Mouse (Mus musculus) limb, embryonic 15.5 days (tissue): ENCODE data around the gene Dapk2. TPM values are rescaled to one million over a fixed set of nuclear protein-coding genes. Genes with fewer than 3 reads are reported as not detected.

Experiments used
- ATAC-seq: fragments of 200-750 bp; cut with Nextera tagmentation; 2 replicates; pipeline ENCODE4 v1.8.0; 2017; ENCODE audit warnings: low read depth, moderate TSS enrichment; ENCODE audit not compliant: insufficient number of reproducible peaks, low FRiP score, low TSS enrichment
- H3K27ac ChIP-seq: fragments of 300-500 bp; sonication (generic); 2 replicates; pipeline ENCODE4 v1.5.1; 2015; ENCODE audit warnings: moderate library complexity, mild to moderate bottlenecking, inconsistent platforms
- H3K27me3 ChIP-seq: fragments of 300-500 bp; sonication (generic); 2 replicates; pipeline ENCODE4 v1.6.1; 2015; ENCODE audit warnings: inconsistent platforms
- H3K36me3 ChIP-seq: fragments of 300-500 bp; sonication (generic); 2 replicates; pipeline ENCODE4 v1.6.1; 2015; ENCODE audit warnings: inconsistent platforms
- H3K4me1 ChIP-seq: fragments of 300-500 bp; sonication (generic); 2 replicates; pipeline ENCODE4 v1.6.1; 2015; ENCODE audit warnings: inconsistent platforms
- H3K4me2 ChIP-seq: fragments of 300-500 bp; sonication (generic); 2 replicates; pipeline ENCODE4 v1.6.1; 2015; ENCODE audit warnings: mild to moderate bottlenecking, inconsistent platforms
- H3K4me3 ChIP-seq: fragments of 300-500 bp; sonication (generic); 2 replicates; pipeline ENCODE4 v1.5.1; 2015; ENCODE audit warnings: mild to moderate bottlenecking, inconsistent platforms
- H3K9ac ChIP-seq: fragments of 300-500 bp; sonication (generic); 2 replicates; pipeline ENCODE4 v1.6.1; 2015; ENCODE audit warnings: inconsistent platforms
- H3K9me3 ChIP-seq: fragments of 300-500 bp; sonication (generic); 2 replicates; pipeline ENCODE4 v1.6.1; 2016; ENCODE audit warnings: inconsistent platforms
- WGBS: fragments of 180-500 bp; shearing (Covaris S2); methylation state at CpG from one replicate; pipeline ENCODE4 v1.1.7; 2015; 5-methylcytosine and 5-hydroxymethylcytosine counted together
- polyA plus RNA-seq: library from polyadenylated mRNA; unstranded; fragments of >200 nt; fragmentation: Nextera tagmentation; extraction: Ambion mirVana; gene quantifications from 2 replicates; pipeline ENCODE4 v1.2.1, GENCODE M21; 2015

Gene Dapk2
- 4.6 and 6.5 TPM in 2 replicates for polyA plus RNA-seq

GRCm38 (mm10) chr9:66157958-66158830 lies at the start of gene Dapk2:
TSS of gene Dapk2 (plus strand) at chr9:66158223.
- no peak within 1 kb of the TSS for H3K27ac ChIP-seq
- H3K36me3 ChIP-seq = no peaks in the 10 kb centered on the region
- peaks cover 10% of the 10 kb centered on the region; the same call in 1 of the 2 replicates for H3K4me1 ChIP-seq
- H3K4me3 ChIP-seq = peak within 1 kb of the TSS; percentile 44
- H3K9ac ChIP-seq = peak within 1 kb of the TSS; percentile 23; the same call in 1 of the 2 replicates
- under 1% methylated on average over 55 of the region's 58 CpGs for WGBS
- H3K9me3 ChIP-seq = no peaks in the 10 kb centered on the region
- peak; percentile 26; the same call in 1 of the 2 replicates for ATAC-seq
- H3K27me3 ChIP-seq = peaks cover 32% of the 10 kb centered on the region
- H3K4me2 ChIP-seq = peak within 1 kb of the TSS; percentile 81

GRCm38 (mm10) chr9:66109574-66109973 lies 48.4 kb upstream of the Dapk2 start:
- no peak overlapping the region for H3K4me3 ChIP-seq
- H3K4me2 ChIP-seq = no peak overlapping the region
- H3K9me3 ChIP-seq = no peaks in the 10 kb centered on the region
- 100% methylated on average over 1 of the region's 1 CpGs for WGBS
- no peak overlapping the region for H3K27ac ChIP-seq
- H3K4me1 ChIP-seq = no peaks in the 10 kb centered on the region
- H3K27me3 ChIP-seq = no peaks in the 10 kb centered on the region
- H3K9ac ChIP-seq = no peak overlapping the region
- ATAC-seq = no peak
- H3K36me3 ChIP-seq = peaks cover 53% of the 10 kb centered on the region

DNA sequence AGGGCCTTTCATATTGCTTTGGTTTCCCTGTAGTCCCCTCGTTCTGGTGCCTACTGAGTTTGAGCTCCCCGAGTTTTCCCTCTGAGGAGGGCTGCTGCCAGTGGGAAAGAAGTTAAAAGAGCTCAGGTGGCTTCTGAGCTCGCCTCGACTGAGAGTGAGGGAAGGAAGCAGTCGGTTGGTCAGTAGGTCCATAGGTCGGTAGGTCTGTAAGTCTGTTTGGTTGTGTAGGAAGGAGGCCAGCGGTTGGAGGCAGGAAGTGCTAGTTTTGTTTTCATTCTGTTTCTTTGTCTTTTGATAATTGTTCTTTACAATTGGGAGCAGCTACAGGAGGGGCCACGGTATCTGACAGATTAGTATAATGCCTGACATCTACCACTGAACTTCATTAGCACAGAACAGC lies 47.9 kb upstream of the Dapk2 start:
- H3K9me3 ChIP-seq = no peaks in the 10 kb centered on the region
- peaks cover 47% of the 10 kb centered on the region for H3K36me3 ChIP-seq
- H3K4me3 ChIP-seq = no peak overlapping the region
- no peak overlapping the region for H3K4me2 ChIP-seq
- 66% methylated on average over 8 of the region's 8 CpGs for WGBS
- H3K9ac ChIP-seq = no peak overlapping the region
- H3K27me3 ChIP-seq = no peaks in the 10 kb centered on the region
- H3K27ac ChIP-seq = no peak overlapping the region
- H3K4me1 ChIP-seq = no peaks in the 10 kb centered on the region
- no peak for ATAC-seq

- no peak overlapping the region for H3K9ac ChIP-seq
- H3K4me2 ChIP-seq = no peak overlapping the region
- H3K4me1 ChIP-seq = no peaks in the 10 kb centered on the region
- WGBS = 57% methylated on average over 8 of the region's 8 CpGs
- no peak overlapping the region for H3K4me3 ChIP-seq
- 0 out of 2 replicates have a peak overlapping the region, but pooled peaks have one; percentile 4 for H3K27ac ChIP-seq
- H3K27me3 ChIP-seq = no peaks in the 10 kb centered on the region
- no peaks in the 10 kb centered on the region for H3K9me3 ChIP-seq
- peaks cover 40% of the 10 kb centered on the region for H3K36me3 ChIP-seq
- ATAC-seq = no peak
Measured at GRCm38 (mm10) chr9:66110611-66111379, 47.2 kb upstream of the Dapk2 start.

GRCm38 (mm10) chr9:66114341-66114740 lies 43.7 kb upstream of the Dapk2 start:
- ATAC-seq = no peak
- peaks cover 11% of the 10 kb centered on the region for H3K36me3 ChIP-seq
- no peak overlapping the region for H3K4me2 ChIP-seq
- H3K27me3 ChIP-seq = no peaks in the 10 kb centered on the region
- no peak overlapping the region for H3K9ac ChIP-seq
- 92% methylated on average over 3 of the region's 3 CpGs for WGBS
- no peak overlapping the region for H3K4me3 ChIP-seq
- H3K9me3 ChIP-seq = no peaks in the 10 kb centered on the region
- no peak overlapping the region for H3K27ac ChIP-seq
- no peaks in the 10 kb centered on the region; the same call in 1 of the 2 replicates for H3K4me1 ChIP-seq

GRCm38 (mm10) chr9:66116890-66117289 lies 41.1 kb upstream of the Dapk2 start:
- Histone ChIP-seq H3K27ac (peak overlapping the region; percentile 40), H3K9ac (no peak overlapping the region), H3K4me1 (no peaks in the 10 kb centered on the region; the same call in 1 of the 2 replicates), H3K4me3 (no peak overlapping the region), H3K27me3 (no peaks in the 10 kb centered on the region), H3K36me3 (peaks cover 9% of the 10 kb centered on the region), H3K4me2 (no peak overlapping the region), H3K9me3 (no peaks in the 10 kb centered on the region)
- ATAC-seq = no peak
- WGBS = 54% methylated on average over 8 of the region's 8 CpGs

DNA sequence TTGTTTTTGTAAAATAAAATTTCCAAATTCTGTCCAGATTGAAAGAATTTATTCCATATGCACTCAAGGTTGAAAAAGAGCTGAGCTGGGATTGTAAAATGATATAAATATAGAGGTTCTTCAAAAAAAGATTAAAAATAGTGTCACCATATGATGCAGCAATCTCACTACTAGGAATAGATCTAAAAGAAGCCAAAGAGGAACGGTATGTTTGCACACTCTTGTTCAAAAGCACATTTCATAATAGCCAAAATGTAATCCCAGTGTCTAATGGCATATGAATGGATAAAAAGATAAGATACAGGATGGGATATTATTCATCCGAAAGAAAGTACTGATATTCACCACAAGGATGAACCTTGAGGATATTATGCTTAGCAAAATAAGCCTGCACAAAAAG lies 38.5 kb upstream of the Dapk2 start:
- Histone ChIP-seq H3K4me2 (no peak overlapping the region), H3K36me3 (peaks cover under 1% of the 10 kb centered on the region), H3K4me3 (no peak overlapping the region), H3K9ac (no peak overlapping the region), H3K4me1 (peaks cover 7% of the 10 kb centered on the region; the same call in 1 of the 2 replicates), H3K27ac (no peak overlapping the region), H3K27me3 (no peaks in the 10 kb centered on the region), H3K9me3 (no peaks in the 10 kb centered on the region)
- no peak for ATAC-seq
- 91% methylated on average over 2 of the region's 2 CpGs for WGBS

DNA sequence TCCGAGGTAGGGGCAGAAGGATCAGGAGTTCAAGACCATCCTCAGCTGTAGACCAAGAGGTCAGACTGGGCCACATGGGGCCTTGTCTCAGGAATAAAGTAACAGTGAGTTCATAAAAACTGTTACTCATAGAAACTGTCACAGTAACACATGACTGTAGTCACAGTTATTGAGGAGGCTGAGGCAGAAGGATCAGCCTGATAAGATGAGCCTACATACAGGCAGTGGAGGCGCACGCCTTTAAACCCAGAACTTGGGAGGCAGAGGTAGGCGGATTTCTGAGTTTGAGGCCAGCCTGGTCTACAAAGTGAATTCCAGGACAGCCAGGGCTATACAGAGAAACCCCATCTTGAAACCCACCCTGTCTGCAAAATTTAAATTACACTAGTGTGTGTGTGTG lies 37.9 kb upstream of the Dapk2 start:
- no peaks in the 10 kb centered on the region for H3K9me3 ChIP-seq
- H3K9ac ChIP-seq = no peak overlapping the region
- H3K27ac ChIP-seq = no peak overlapping the region
- no peak overlapping the region for H3K4me3 ChIP-seq
- WGBS = 94% methylated on average over 4 of the region's 4 CpGs
- no peak for ATAC-seq
- no peak overlapping the region for H3K4me2 ChIP-seq
- peaks cover 9% of the 10 kb centered on the region; the same call in 1 of the 2 replicates for H3K4me1 ChIP-seq
- H3K36me3 ChIP-seq = no peaks in the 10 kb centered on the region; the same call in 1 of the 2 replicates
- H3K27me3 ChIP-seq = no peaks in the 10 kb centered on the region

DNA sequence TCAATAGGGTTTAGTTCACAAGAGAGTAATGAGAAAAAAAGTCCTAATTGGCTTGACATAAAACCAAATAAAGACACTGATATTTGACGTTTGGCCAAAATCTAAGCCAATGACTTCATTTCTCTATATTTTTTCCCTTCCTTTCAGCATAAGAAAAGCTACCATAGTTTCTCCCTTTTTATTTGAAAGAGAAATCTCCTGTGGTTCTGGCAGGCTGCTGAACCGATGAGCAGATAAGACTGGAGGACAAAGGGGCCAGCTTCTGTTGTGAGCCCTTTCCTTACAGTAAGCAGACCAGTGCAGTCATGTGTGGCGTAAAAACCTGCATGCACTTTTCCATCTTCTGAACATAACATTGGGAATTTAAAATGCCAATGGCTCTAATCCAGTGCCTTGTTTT lies 37.1 kb upstream of the Dapk2 start:
- Histone ChIP-seq H3K27ac (0 out of 2 replicates have a peak overlapping the region, but pooled peaks have one; percentile 22), H3K9me3 (no peaks in the 10 kb centered on the region), H3K9ac (no peak overlapping the region), H3K36me3 (no peaks in the 10 kb centered on the region; the same call in 1 of the 2 replicates), H3K4me2 (no peak overlapping the region), H3K4me3 (no peak overlapping the region), H3K4me1 (peaks cover 18% of the 10 kb centered on the region), H3K27me3 (no peaks in the 10 kb centered on the region)
- ATAC-seq = no peak
- 86% methylated on average over 3 of the region's 3 CpGs for WGBS

DNA sequence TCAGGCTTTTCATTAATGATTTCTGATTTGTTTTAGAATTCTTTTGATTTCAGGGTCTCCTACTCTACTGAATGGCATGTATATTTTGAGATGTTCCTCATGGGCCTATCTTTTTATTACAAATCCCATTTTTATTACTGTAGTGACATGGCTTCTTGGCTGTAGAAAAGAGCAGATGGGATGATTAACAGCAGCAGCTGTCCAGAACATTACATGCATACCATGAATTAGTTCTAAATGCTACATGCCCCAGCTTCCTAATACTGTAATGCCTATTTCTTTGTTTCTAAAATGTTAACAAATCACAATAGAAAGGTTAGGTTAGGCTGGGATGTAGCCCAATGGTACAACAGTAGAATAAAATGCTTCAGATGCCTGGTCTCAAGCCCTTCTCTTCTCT lies 36.6 kb upstream of the Dapk2 start:
- Histone ChIP-seq H3K4me3 (no peak overlapping the region), H3K9ac (no peak overlapping the region), H3K27ac (no peak overlapping the region), H3K4me1 (peaks cover 19% of the 10 kb centered on the region), H3K27me3 (no peaks in the 10 kb centered on the region), H3K4me2 (no peak overlapping the region), H3K36me3 (no peaks in the 10 kb centered on the region; the same call in 1 of the 2 replicates), H3K9me3 (no peaks in the 10 kb centered on the region)
- no peak for ATAC-seq

GRCm38 (mm10) chr9:66123648-66124047 lies 34.4 kb upstream of the Dapk2 start:
- Histone ChIP-seq H3K4me3 (peak overlapping the region; percentile 77), H3K4me2 (peak overlapping the region; percentile 66), H3K9me3 (no peaks in the 10 kb centered on the region), H3K36me3 (no peaks in the 10 kb centered on the region), H3K4me1 (peaks cover 27% of the 10 kb centered on the region), H3K27ac (no peak overlapping the region), H3K27me3 (no peaks in the 10 kb centered on the region), H3K9ac (no peak overlapping the region)
- WGBS = 1% methylated on average over 5 of the region's 5 CpGs
- ATAC-seq = no peak

GRCm38 (mm10) chr9:66124111-66124531 lies 33.9 kb upstream of the Dapk2 start:
- Histone ChIP-seq H3K36me3 (no peaks in the 10 kb centered on the region), H3K4me2 (peak overlapping the region; percentile 66), H3K9me3 (no peaks in the 10 kb centered on the region), H3K9ac (peak overlapping the region; percentile 77), H3K27ac (peak overlapping the region; percentile 90), H3K27me3 (no peaks in the 10 kb centered on the region), H3K4me3 (peak overlapping the region; percentile 77), H3K4me1 (peaks cover 27% of the 10 kb centered on the region)
- no peak; the same call in 1 of the 2 replicates for ATAC-seq
- under 1% methylated on average over 12 of the region's 12 CpGs for WGBS
